ENCODE assay signal across 9 mouse cellular contexts in genomic region chr4:48029652-48030051, GRCm38 (mm10). TPM values are rescaled to one million over a fixed set of nuclear protein-coding genes. Genes with fewer than 3 reads are reported as not detected.
DNase-seq lines count a peak whose midpoint lies in the region; ATAC-seq and TF ChIP-seq lines count a peak whose summit lies in the region.
"Had no signal": no experiment of that assay in that cellular context is flagged by ENCODE, and none has a peak within 500 bp of the region (broad histone marks: within the 10 kb centered on the region; RNA-seq: fewer than 3 reads in every experiment).

No protein-coding gene starts in this region.

- 69% methylated on average over 24 of the region's 24 CpGs for WGBS in intestine, postnatal 0 days
- WGBS in intestine, embryonic 16.5 days: 64% methylated on average over 24 of the region's 24 CpGs
- WGBS in limb, embryonic 10.5 days: 63% methylated on average over 24 of the region's 24 CpGs

- no peak overlapping the region for H3K4me3 ChIP-seq in intestine, postnatal 0 days (ENCODE audit: low read depth, low read length)
- no peak overlapping the region for H3K4me3 ChIP-seq in intestine, embryonic 16.5 days (ENCODE audit: low read length)
- H3K4me3 ChIP-seq in CH12.LX (replicated peaks in 1 of 3; ENCODE audit: low read depth in 2 of 3, low read length in 2 of 3, poor library complexity in 1 of 3): no peak overlapping the region
- no peak overlapping the region for H3K4me3 ChIP-seq in limb, embryonic 10.5 days
- H3K4me3 ChIP-seq: limb, embryonic 13.5 days had no signal

- in situ Hi-C loops in CH12.LX (cut with MboI; ENCODE audit: low pct_ligation_motif_present, low pct_unique_long_range_greater_than_20kb, low sequenced_read_pairs): loop anchor here (10.0 kb wide), 1 partner anchor 355 kb away; no protein-coding TSS in a partner anchor

- H3K79me2 ChIP-seq in CH12.LX (replicated peaks; ENCODE audit: control insufficient read depth, extremely low read depth, insufficient read depth, poor library complexity, severe bottlenecking): no peaks in the 10 kb centered on the region

- H3K4me2 ChIP-seq in intestine, postnatal 0 days (replicated peaks; ENCODE audit: low read depth): no peak overlapping the region
- H3K4me2 ChIP-seq in intestine, embryonic 16.5 days (ENCODE audit: low read depth, low read length): no peak overlapping the region
- H3K4me2 ChIP-seq in CH12.LX (ENCODE audit: insufficient read depth, low read depth, poor library complexity, severe bottlenecking): no peak overlapping the region
- H3K4me2 ChIP-seq: limb, embryonic 13.5 days had no signal

- H3K27me3 ChIP-seq in intestine, postnatal 0 days (replicated peaks; ENCODE audit: control insufficient read depth, insufficient read depth, low read length): no peaks in the 10 kb centered on the region
- no peaks in the 10 kb centered on the region for H3K27me3 ChIP-seq in intestine, embryonic 16.5 days (replicated peaks; ENCODE audit: control insufficient read depth, insufficient read depth, low read length)
- H3K27me3 ChIP-seq in CH12.LX (replicated peaks): peaks cover 2% of the 10 kb centered on the region
- no peaks in the 10 kb centered on the region for H3K27me3 ChIP-seq in limb, embryonic 10.5 days (ENCODE audit: low read depth, poor library complexity, severe bottlenecking)
- H3K27me3 ChIP-seq: limb, embryonic 13.5 days had no signal

- TF ChIP-seq POLR2A in CH12.LX (IDR thresholded peaks at IDR 0.05; ENCODE audit: low read depth, low read length): no peak

- peak; percentile 64 for TF ChIP-seq CTCF in intestine, postnatal 0 days (IDR thresholded peaks at IDR 0.05; ENCODE audit: low read depth)
- TF ChIP-seq CTCF in CH12.LX (conservative IDR thresholded peaks at IDR 0.05 in 1 of 2, IDR thresholded peaks at IDR 0.05 in 1 of 2; ENCODE audit: low read depth in 2 of 2, low read length in 2 of 2): peak; percentile 41 to 71; a peak in 3 of 4 replicates

- no peak overlapping the region for H3K27ac ChIP-seq in intestine, postnatal 0 days (ENCODE audit: low read depth, low read length)
- no peak overlapping the region for H3K27ac ChIP-seq in intestine, embryonic 16.5 days (ENCODE audit: low read length)
- H3K27ac ChIP-seq in CH12.LX (ENCODE audit: insufficient read depth, low read depth): no peak overlapping the region
- no peak overlapping the region for H3K27ac ChIP-seq in limb, embryonic 10.5 days
- H3K27ac ChIP-seq: limb, embryonic 13.5 days had no signal

- DNase-seq in 3T3-L1 (ENCODE audit: low read depth, low spot score) (peak; percentile 42), CH12.LX (ENCODE audit: extremely low read depth) (no peak)
- DNase-seq in neural tube, embryonic 10.5 days (ENCODE audit: extremely low spot score, low spot score): no peak
- DNase-seq in limb, embryonic 10.5 days (ENCODE audit: low spot score): no peak
- DNase-seq in ovary, postnatal 10 days (ENCODE audit: low spot score): no peak

- no peaks in the 10 kb centered on the region for H3K9me3 ChIP-seq in intestine, postnatal 0 days (ENCODE audit: control insufficient read depth)
- H3K9me3 ChIP-seq in intestine, embryonic 16.5 days (ENCODE audit: control insufficient read depth, low read length): no peaks in the 10 kb centered on the region
- no peaks in the 10 kb centered on the region for H3K9me3 ChIP-seq in CH12.LX (replicated peaks; ENCODE audit: low read length)
- H3K9me3 ChIP-seq in limb, embryonic 10.5 days (replicated peaks): no peaks in the 10 kb centered on the region
- H3K9me3 ChIP-seq: limb, embryonic 13.5 days had no signal

- peak; percentile 65 for TF ChIP-seq RAD21 in CH12.LX (IDR thresholded peaks at IDR 0.05; ENCODE audit: low read depth, low read length)

- H3K4me1 ChIP-seq in intestine, postnatal 0 days (replicated peaks; ENCODE audit: control insufficient read depth, insufficient read depth, low read length): no peaks in the 10 kb centered on the region
- no peaks in the 10 kb centered on the region for H3K4me1 ChIP-seq in intestine, embryonic 16.5 days (ENCODE audit: control insufficient read depth, insufficient read depth, low read length)
- H3K4me1 ChIP-seq in CH12.LX (ENCODE audit: control insufficient read depth in 1 of 2, insufficient read depth in 2 of 2): peaks cover 1 to 3% of the 10 kb centered on the region in 2 experiments; a peak in 2 of 4 replicates
- H3K4me1 ChIP-seq in limb, embryonic 10.5 days: no peaks in the 10 kb centered on the region

- no peak for ATAC-seq in intestine, postnatal 0 days
- ATAC-seq in intestine, embryonic 16.5 days: no peak
- ATAC-seq in granulocyte monocyte progenitor cell, adult 5-6 weeks (replicated peaks; ENCODE audit: poor library complexity, severe bottlenecking): peak; percentile 35; the same call in 1 of the 2 replicates

- H3K9ac ChIP-seq in intestine, postnatal 0 days (ENCODE audit: low read depth, low read length): no peak overlapping the region
- no peak overlapping the region for H3K9ac ChIP-seq in intestine, embryonic 16.5 days (ENCODE audit: low read depth, low read length)
- H3K9ac ChIP-seq in CH12.LX (ENCODE audit: insufficient read depth, low read depth): no peak overlapping the region
- H3K9ac ChIP-seq: limb, embryonic 13.5 days had no signal

- dilution Hi-C loops in CH12.LX (cut with MboI; ENCODE audit: extremely low pct_ligation_motif_present, extremely low pct_unique_long_range_greater_than_20kb, low sequenced_read_pairs): no loop called here

- H3K36me3 ChIP-seq in intestine, postnatal 0 days (ENCODE audit: control insufficient read depth, insufficient read depth): no peaks in the 10 kb centered on the region
- no peaks in the 10 kb centered on the region for H3K36me3 ChIP-seq in intestine, embryonic 16.5 days (ENCODE audit: control insufficient read depth, insufficient read depth, low read length)
- H3K36me3 ChIP-seq in CH12.LX (replicated peaks in 1 of 2; ENCODE audit: control insufficient read depth in 1 of 2, insufficient read depth in 1 of 2, low read length in 1 of 2): no peaks in the 10 kb centered on the region
- H3K36me3 ChIP-seq in limb, embryonic 10.5 days: no peaks in the 10 kb centered on the region

- no peak for TF ChIP-seq EP300 in CH12.LX (IDR thresholded peaks at IDR 0.05; ENCODE audit: low read length)

TF ChIP-seq in CH12.LX, 34 proteins besides CTCF, POLR2A, EP300 and RAD21:
- TF ChIP-seq SMC3 (IDR thresholded peaks at IDR 0.05; ENCODE audit: low read depth, low read length) (peak; percentile 63), ZC3H11A (IDR thresholded peaks at IDR 0.05; ENCODE audit: low read depth, low read length) (no peak), NRF1 (IDR thresholded peaks at IDR 0.05; ENCODE audit: low read depth, low read length) (no peak)

RNA-seq across cellular contexts. Expression of gene Nr4a3, which starts 15.3 kb away (rescaled TPM):
- 0.27 and 0.42 TPM in 2 replicates for polyA plus RNA-seq in intestine, postnatal 0 days (2015; fragmentation: Nextera tagmentation; extraction: Ambion mirVana)
- 0.06 and 0.16 TPM in 2 replicates for polyA plus RNA-seq in intestine, embryonic 16.5 days (2015; fragmentation: Nextera tagmentation; extraction: Ambion mirVana)
- total RNA-seq in CH12.LX (2012; rRNA removed): 0.04 and 0.13 TPM in 2 replicates
- total RNA-seq in CH12.LX (2014; rRNA removed): 0.24 and 0.32 TPM in 2 replicates
- 0.18 and 0.21 TPM in 2 replicates for polyA plus RNA-seq in CH12.LX (2012; ENCODE audit: insufficient read length, low read depth)
- total RNA-seq in granulocyte monocyte progenitor cell, adult 5-6 weeks (2014; fragmentation: Nextera tagmentation): 0.21 TPM in 1 of 2 replicates, not detected in the other
- 0.36 and 0.99 TPM in 2 replicates for total RNA-seq in granulocyte monocyte progenitor cell, adult 5-6 weeks (2017)
- polyA plus RNA-seq in limb, embryonic 10.5 days (2016; fragmentation: Nextera tagmentation; extraction: Ambion mirVana): 0.06 and 0.13 TPM in 2 replicates
